Mouse (Mus musculus): ENCODE measurements around the gene Srp14. TPM values are rescaled to one million over a fixed set of nuclear protein-coding genes. Genes with fewer than 3 reads are reported as not detected.

The Srp14 gene
- total RNA-seq, 4 experiments from 2014 or later: 238 to 265 (median 255) TPM

DNA sequence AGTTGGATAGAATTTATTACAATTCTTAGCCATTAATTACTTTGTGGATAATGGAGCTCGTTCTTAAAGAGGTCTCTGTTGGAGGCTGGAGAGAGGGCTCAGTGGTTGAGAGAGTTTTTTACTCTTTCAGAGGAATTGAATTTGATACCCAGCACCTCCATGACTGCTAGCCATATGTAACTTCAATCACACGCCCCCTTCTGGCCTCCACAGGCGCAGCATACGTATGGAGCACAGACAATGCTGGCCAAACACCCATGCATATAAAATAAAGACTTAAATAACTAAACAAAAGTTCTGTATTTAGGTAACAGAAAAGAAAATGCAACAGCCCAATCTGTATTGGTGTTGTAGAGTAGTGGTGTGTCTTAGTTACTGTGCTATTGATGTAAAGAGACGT is 47.9 kb downstream of the Srp14 start:
- no peak for DNase-seq

DNA sequence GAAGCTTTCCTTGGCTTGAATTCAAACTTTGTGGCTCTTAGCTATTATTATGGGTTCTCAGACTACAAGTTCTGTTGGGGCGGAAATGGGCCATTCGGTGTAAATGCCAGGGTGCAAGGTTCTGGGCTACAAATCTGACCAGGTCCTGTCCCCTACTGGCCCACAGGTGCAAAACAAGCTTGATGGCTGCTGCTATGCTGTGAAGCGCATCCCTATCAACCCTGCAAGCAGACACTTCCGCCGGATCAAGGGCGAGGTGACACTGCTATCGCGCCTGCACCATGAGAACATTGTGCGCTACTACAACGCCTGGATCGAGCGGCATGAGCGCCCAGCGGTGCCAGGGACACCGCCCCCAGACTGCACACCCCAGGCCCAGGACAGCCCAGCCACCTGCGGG is 48.9 kb downstream of the Srp14 start:
- no peak for DNase-seq

DNA sequence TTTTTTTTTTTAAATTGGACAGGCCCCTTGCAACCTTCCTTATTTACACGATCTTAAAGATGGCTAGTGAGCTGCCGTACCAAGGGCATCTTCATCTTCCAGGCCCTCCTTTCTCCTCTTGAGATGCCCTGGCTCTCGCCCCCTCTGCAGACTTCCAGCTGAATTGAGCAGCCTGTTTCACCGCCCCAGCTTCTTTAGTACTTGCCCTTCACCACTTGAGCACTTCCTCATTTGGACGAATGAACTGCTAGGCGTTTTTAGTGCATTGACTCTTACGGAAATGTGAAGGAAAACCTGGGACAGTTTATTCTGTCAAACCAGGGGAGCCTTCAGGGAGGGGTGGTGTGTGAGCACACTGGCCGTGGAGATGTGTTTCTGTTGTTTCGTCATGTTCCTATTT is 50.2 kb downstream of the Srp14 start:
- DNase-seq: no peak

DNA sequence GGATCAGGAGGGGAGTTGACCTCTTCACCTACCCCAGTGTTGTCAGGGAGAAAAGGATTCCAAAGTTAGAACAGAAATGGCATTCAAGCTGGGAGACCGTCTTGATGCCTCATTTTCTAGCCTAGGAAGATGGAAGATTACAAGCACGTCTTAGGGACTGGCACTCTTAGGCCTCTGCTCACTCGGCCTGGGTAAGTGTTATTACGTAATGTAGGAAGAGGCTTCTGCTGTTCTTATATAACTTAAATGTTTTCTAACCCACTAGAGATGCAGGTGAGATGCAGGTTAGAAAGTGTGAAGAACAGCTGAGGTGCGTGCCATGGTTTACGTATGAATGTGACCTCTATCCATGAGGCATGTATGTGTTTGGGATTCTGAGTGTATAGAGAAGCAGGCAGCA is 51.2 kb downstream of the Srp14 start:
- no peak for DNase-seq

Other genes with a start within 250 kb of the Srp14 start
- gene Fsip1, start 222.7 kb downstream of the Srp14 start, total RNA-seq (2022): under 1 TPM; 0.26 to 0.77 (median 0.43) TPM
- gene Gpr176, start 106.3 kb downstream of the Srp14 start, total RNA-seq (2022): 1 to 10 TPM; 4.2 to 5.8 (median 5.0) TPM
- 10 to 100 TPM; 17.1 to 32.5 (median 26.1) TPM for gene Eif2ak4, start 91.1 kb downstream of the Srp14 start, total RNA-seq (2022)
- gene Bmf, start 70.0 kb upstream of the Srp14 start, total RNA-seq (2022): 10 to 100 TPM; 13.2 to 29.5 (median 19.2) TPM
- gene Bub1b, start 118.5 kb upstream of the Srp14 start, total RNA-seq (2022): 1 to 10 TPM; 3.7 to 8.2 (median 4.8) TPM
- 10 to 100 TPM; 27.0 to 35.6 (median 28.7) TPM for gene Pak6, start 183.6 kb upstream of the Srp14 start, total RNA-seq (2022)
- gene Ankrd63, start 224.3 kb upstream of the Srp14 start, total RNA-seq (2022): under 1 TPM; 0.11 to 0.84 (median 0.36) TPM
- 1 to 10 TPM; 2.0 to 4.1 (median 3.0) TPM for gene Plcb2, start 248.7 kb upstream of the Srp14 start, total RNA-seq (2022)

All from adrenal gland, adult 8-10 months (tissue).